Mouse (Mus musculus) brown adipose tissue, adult 24 weeks (tissue): Measurements from ENCODE around the gene Mc1r. TPM values are rescaled to one million over a fixed set of nuclear protein-coding genes. Genes with fewer than 3 reads are reported as not detected.
"Not testable (repeated sequence)": the region's sequence is repeated elsewhere in the genome, so short reads cannot be mapped to it uniquely, and the experiment has no call there.

Experiments used
- H3K27ac ChIP-seq: fragments of 200-500 bp; replicated peaks from 2 replicates; pipeline ENCODE4 v1.5.1; 2012; ENCODE audit warnings: low read depth, mild to moderate bottlenecking, low read length
- H3K4me1 ChIP-seq: fragments of 200-500 bp; 2 replicates; pipeline ENCODE4 v1.6.1; 2012; ENCODE audit warnings: low read length, mixed read lengths; ENCODE audit not compliant: control insufficient read depth, insufficient read depth, insufficient read length
- H3K4me3 ChIP-seq: fragments of 200-500 bp; 2 replicates; pipeline ENCODE4 v1.5.1; 2012; ENCODE audit warnings: low read depth, mild to moderate bottlenecking, low read length, moderate library complexity; ENCODE audit not compliant: insufficient read depth
- polyA plus RNA-seq: library from polyadenylated mRNA; stranded (reverse); fragments of >200 nt; gene quantifications from 2 replicates; pipeline ENCODE4 v1.2.4, GENCODE M21; 2012; ENCODE audit not compliant: missing spikeins, insufficient read depth, insufficient read length

The Mc1r gene
- polyA plus RNA-seq, 1 experiment = not detected

DNA sequence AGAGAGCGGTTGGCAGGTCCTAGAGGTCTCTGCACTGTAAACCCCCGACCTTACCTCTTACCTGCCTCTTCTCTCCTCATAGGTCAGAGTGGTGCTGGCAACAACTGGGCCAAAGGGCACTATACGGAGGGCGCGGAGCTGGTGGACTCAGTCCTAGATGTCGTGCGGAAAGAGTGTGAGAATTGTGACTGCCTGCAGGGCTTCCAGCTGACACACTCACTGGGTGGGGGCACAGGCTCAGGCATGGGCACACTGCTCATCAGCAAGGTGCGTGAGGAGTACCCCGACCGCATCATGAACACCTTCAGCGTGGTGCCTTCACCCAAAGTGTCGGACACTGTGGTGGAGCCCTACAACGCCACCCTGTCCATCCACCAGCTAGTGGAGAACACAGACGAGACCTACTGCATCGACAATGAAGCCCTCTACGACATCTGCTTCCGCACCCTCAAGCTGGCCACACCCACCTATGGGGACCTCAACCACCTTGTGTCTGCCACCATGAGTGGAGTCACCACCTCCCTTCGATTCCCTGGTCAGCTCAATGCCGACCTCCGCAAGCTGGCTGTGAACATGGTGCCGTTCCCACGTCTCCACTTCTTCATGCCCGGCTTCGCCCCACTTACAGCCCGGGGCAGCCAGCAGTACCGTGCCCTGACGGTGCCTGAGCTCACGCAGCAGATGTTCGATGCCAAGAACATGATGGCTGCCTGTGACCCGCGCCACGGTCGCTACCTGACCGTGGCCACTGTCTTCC is 13.8 kb downstream of the Mc1r start:
- H3K27ac ChIP-seq = no peak overlapping the region
- no peaks in the 10 kb centered on the region for H3K4me1 ChIP-seq
- H3K4me3 ChIP-seq = no peak overlapping the region

DNA sequence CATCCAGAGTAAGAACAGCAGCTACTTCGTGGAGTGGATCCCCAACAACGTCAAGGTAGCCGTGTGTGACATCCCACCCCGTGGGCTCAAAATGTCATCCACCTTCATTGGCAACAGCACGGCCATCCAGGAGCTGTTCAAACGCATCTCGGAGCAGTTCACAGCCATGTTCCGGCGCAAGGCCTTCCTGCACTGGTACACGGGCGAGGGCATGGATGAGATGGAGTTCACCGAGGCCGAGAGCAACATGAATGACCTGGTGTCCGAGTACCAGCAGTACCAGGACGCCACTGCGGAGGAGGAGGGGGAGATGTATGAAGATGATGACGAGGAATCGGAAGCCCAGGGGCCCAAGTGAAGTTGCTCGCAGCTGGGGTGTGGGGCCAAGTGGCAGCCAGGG is 14.4 kb downstream of the Mc1r start:
- no peak overlapping the region for H3K4me3 ChIP-seq
- H3K27ac ChIP-seq = no peak overlapping the region
- no peaks in the 10 kb centered on the region for H3K4me1 ChIP-seq

DNA sequence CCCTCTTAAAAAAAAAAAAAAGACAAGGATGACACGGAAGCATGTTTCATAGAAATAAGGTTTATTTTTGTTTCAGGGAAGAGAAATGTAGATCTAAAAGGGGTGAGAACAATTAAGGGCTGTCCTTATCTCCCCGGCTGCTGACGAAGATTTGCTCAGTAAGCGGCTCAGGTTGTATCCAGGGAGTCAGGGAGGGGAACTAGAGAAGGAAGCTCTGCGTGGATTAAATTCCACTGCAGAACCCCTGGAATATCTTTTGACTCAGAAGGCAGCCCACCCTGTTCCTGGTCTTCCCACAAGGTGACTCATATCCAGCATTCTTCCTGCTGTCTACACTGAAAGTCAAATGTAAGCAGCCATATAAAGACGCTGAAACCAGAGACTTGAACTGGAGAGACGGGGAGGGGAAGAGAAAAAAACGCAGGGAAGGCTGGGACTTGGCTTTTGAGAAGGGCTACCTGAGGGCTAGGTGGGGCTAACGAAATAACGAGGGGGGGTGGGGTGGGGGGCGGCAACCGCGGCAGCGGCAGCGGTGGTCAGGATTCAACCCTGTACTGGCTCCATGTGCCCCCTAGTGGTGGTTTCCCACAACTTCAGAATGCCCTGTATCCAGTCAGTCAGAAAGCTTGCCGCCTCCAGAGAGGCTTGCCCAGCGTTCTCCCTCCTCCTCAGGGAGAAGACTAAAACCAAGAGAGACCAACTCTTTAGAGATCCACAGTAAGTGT is 15.3 kb downstream of the Mc1r start:
- H3K27ac ChIP-seq = no peak overlapping the region
- H3K4me1 ChIP-seq = no peaks in the 10 kb centered on the region
- H3K4me3 ChIP-seq = no peak overlapping the region

DNA sequence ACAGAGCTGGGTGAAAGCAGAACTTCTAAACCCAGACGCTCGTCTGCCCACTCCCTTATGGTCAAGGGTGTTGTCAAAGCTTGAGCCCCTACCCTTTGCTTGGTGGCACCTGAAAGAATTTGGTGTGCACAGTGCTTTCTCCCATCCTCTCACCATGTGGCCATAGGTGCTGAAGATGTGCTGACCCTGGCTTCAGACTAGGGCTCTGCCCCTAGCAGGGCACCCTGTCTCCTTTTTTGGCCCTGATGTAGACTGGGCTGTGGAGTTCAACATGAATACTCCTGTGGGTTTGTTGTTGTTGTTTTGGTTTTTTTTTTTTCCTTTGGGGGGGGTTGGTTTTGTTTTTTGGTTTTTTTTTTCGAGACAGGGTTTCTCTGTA is 15.9 kb downstream of the Mc1r start:
- no peak overlapping the region for H3K4me3 ChIP-seq
- H3K27ac ChIP-seq = no peak overlapping the region
- H3K4me1 ChIP-seq = no peaks in the 10 kb centered on the region

DNA sequence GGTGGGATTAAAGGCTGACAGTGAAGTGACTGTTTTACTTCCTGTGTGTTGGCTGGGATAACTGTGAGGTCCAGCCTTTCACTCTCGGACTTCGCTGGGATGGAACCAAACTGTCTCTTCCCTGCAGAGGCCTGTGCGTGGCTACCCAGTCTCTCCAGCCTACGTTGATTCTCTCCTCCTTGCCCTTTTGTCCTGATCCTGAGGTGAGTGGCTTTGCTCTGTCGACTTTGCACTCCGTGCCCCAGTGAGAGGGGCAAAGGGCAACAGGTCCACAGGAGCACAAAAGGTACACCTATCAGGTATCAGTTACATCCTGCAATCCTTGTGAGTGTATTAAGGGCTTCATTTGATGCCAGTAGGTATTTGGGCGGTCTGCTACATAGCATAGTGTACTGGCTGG is 16.5 kb downstream of the Mc1r start, which contains the start of gene Def8:
Gene Def8 (plus strand): TSS at position 87 of the 400 bp plus-strand sequence.
- H3K4me3 ChIP-seq = no peak within 1 kb of the TSS
- no peaks in the 10 kb centered on the region for H3K4me1 ChIP-seq
- no peak within 1 kb of the TSS for H3K27ac ChIP-seq

DNA sequence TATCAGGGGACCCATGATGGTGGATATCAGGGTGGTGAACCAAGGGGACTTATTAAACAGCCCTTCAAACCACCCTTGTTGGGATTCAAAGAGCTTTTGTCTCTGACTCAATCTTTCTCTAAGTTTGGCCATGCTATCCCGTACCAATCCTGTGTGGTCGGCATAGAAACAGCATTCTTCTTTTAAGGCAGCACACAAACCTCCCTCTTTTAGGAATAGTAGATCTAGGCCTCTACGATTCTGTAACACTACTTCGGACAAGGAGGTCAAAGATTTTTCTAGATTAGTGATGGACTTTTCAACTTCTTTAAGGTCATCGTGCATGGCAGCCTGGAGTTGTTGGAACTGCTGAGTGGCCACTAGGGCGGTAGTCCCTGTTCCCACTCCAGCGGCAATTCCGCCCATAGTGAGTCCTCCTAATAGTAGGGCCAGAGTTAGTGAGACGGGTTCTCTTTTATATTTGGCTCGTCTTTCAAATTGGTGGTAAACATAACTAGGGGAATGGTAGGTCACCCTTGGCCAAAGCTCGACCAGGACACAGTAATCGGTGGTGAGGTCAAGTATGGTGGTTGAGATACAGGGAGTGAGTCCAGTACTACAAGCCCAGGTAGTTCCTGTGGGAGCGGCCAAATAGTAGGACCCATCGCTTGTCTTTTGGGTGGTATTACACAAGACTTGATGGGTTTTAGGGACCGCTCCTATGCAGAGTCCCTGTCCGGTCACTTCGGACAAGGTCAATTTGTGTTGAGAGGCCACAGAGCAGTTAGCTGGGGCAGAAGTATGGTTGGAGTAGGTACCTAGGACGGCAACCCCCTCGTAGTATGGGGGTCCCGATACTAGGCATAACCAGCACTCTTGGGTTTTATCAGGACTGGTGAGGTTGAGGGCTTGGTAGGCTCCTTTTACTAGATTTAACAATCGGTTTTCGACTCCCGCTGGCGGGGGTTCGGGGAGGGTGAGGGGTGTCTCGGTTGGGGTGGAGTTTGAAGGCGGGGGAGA is 19.9 kb downstream of the Mc1r start:
- no peaks in the 10 kb centered on the region for H3K4me1 ChIP-seq
- no peak overlapping the region for H3K27ac ChIP-seq
- H3K4me3 ChIP-seq = no peak overlapping the region

DNA sequence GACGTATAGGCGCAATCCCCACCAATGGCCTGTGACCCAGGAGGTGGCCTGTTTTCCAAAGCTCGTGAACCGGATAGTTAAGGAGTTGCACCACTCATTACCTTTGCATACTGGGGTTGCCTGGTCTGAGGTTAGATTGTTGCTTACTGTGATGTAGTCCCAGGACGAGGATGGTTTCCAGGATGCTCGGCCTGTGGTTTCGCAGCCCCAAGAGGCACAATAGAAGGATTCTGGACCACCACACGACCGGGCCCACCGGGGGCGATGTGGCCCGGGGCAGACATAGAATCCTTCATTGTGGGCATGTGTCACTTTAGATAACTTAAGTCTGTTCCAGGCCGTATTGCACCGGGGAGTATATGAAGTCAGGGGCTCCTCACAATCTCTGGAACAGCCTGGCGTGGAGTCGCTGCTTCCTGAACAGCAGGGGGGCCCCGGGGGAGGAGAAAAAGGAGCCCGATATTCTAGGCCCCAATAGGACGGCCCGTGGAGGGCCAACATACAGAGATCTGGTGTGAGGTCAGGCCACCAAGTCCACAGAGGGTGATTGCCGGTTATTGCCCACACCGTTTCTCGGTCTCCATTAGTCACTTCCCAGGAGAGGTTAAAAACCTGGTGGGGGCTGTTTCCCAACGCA is 20.9 kb downstream of the Mc1r start:
- Histone ChIP-seq H3K27ac (no peak overlapping the region), H3K4me3 (no peak overlapping the region)

DNA sequence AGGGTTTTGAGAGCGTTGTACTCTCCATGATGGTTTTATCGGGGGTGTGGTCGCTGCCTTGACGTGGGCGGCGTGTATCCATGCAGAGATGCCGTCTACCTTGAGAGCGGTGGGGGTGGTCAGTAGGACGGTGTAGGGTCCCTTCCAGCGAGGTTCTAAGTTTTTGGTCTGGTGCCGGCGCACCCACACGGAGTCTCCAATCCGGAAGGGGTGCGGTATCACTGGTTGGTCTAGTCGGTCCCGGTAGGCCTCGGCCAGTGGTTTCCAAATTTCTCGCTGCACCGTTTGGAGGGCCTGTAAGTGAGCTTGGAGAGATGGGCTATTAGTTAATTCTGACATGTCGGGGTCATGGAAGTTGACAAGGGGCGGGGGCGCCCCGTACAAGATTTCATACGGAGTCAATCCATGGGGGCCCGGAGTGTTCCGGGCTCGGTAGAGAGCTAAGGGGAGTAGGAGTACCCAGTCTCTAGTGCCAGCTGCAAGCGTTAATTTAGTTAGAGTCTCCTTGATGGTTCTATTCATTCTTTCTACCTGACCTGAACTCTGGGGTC is 21.5 kb downstream of the Mc1r start:
- no peak overlapping the region for H3K27ac ChIP-seq
- H3K4me1 ChIP-seq = no peaks in the 10 kb centered on the region
- H3K4me3 ChIP-seq = no peak overlapping the region

More for the DNA sequence above, 20.9 kb downstream of the Mc1r start:
- no peaks in the 10 kb centered on the region for H3K4me1 ChIP-seq

DNA sequence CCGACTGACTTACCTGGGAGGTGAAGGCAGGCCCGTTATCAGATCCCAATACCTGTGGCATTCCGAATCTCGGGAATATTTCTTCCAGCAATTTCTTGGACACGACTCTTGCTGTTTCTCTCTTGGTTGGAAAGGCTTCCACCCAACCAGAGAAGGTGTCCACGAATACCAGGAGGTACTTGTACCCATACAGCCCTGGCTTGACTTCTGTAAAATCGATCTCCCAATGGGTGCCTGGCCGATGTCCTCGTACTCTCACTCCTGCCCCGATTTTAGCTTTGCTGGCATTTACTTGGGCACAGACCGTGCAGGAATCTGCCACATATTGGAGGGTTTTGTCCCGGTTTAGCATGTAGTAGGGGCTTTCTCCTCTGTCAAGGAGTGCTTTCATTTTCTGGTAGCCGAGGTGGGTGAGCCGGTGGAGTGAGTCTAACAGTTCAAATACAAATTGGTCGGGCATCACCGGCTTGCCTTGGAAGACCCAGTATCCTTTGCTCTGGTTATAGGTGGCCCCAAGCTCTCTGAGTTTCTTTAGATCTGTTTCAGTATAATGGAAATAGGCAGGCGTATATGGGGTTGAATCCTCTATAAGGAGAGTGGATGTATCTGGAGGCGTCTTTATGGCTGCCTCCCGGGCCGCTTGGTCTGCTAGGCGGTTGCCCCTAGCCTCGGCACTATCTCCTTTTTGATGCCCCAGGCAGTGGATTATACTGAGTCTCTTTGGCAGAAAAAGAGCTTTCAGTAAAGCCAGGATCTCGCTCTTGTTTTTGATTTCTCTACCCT is 22.2 kb downstream of the Mc1r start:
- Histone ChIP-seq H3K4me1 (no peaks in the 10 kb centered on the region), H3K4me3 (no peak overlapping the region), H3K27ac (no peak overlapping the region)

DNA sequence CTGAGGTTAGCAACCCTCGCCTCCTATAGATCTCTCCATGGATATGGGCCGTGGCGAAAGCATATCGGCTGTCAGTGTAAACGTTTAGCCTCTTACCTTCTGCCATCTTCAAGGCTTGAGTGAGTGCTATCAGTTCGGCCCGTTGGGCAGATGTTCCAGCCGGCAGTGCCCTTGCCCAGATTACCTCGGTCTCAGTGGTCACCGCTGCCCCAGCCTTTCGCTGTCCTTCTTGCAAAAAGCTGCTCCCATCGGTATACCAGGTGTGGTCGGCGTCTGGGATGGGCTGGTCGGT is 22.8 kb downstream of the Mc1r start:
- H3K4me1 ChIP-seq, H3K27ac ChIP-seq: not testable (repeated sequence)

DNA sequence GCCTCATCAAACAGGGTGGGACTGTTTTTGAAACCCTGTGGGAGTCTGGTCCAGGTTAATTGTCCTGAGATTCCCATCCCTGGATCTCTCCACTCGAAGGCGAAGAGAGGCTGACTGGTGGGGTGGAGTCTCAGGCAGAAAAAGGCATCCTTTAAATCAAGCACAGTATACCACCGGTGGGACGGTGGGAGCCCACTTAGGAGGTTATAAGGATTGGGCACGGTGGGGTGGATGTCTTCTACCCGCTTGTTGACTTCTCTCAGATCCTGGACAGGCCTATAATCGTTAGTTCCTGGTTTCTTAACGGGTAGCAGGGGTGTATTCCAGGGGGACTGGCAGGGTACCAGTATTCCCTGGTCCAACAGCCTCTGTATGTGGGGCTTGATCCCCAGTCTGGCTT is 24.0 kb downstream of the Mc1r start:
- H3K4me3 ChIP-seq, H3K27ac ChIP-seq, H3K4me1 ChIP-seq: not testable (repeated sequence)

More for the DNA sequence above, 22.8 kb downstream of the Mc1r start:
- not testable (repeated sequence) for H3K4me3 ChIP-seq

DNA sequence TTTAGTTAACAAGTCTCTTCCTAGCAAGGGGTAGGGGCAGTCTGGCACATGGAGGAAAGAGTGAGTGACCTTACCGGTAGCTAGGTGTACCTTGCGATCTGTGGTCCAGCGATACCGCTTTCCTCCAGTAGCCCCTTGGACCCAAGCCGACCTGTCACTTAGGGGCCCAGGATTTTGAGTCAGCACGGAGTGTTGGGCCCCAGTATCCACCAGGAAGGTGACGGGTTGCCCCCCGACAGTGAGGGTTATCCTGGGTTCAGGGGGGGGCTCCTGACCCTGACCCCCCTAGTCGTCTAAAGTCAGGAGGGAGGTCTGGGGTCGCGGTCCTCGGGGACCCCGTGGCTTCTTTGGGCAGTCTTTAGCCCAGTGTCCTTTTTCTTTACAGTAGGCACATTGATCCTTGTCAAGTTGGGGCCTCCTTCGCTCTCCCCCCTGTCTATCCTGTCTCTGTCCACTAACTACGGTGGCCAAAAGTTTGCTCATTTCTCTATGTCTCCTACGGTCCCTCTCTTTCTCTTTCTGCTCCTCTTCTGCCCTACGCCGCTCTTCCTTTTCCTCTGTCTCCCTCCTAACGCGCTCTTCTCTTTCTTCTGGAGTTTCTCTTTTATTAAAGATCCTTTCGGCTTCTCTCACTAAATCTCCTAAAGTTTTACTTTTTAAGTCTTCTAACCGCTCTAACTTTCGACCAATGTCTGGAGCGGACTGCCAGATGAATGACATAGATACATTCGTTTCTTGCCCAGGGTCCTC is 24.9 kb downstream of the Mc1r start:
- Histone ChIP-seq H3K27ac (no peak overlapping the region), H3K4me1 (no peaks in the 10 kb centered on the region), H3K4me3 (no peak overlapping the region)

DNA sequence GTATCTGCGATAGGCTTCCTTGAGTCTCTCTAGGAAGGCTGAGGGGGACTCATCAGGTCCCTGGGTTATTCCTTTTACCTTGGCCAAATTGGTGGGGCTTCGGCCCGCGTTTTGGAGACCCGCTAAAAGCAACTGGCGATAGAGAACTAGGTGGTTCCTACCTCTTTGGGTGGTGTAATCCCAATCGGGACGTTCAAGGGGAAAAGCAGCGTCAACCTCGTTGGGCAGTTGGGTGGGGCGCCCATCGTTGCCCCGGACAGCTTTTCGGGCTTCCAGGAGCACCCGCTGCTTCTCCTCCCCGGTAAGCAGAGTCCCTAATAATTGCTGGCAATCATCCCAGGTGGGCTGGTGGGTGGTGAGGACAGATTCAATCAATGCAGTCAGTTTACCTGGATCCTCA is 25.5 kb downstream of the Mc1r start:
- Histone ChIP-seq H3K4me3 (no peak overlapping the region), H3K27ac (no peak overlapping the region), H3K4me1 (no peaks in the 10 kb centered on the region)
